Mouse (Mus musculus): Measurements from ENCODE around the gene Mfsd12.

DNA sequence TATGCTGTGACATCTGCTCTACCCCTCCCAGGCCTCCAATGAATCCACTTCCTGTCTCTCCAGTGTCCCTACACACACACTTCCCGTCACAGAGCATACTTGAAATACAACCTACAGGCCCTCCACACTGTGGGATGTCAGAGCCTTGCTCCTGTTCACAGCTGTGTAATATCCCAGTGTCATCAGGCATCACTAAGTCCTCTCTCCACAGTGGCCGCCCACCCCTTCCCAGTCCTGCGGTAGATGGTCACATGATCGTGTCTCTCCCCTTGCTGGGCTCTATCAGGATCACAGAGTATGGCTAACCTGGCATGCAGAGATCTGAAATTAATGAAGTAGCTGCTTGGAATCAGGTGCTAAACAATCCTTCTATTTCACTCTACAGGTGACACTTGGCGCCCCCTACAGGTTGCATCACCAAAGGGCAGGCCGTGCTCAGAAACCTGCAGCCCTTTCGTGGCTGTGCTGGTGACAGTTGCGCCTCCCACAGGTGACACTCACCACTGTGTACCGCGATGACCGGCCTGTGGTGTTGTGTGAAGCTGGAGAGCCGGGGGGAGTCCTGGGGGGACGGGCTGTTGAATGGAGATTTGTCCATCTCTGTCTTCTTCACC lies 48.4 kb downstream of the Mfsd12 start:
- TF ChIP-seq POLR2A (IDR thresholded peaks at IDR 0.05; ENCODE audit: insufficient read length, low read depth): no peak
- TF ChIP-seq MAX (IDR thresholded peaks at IDR 0.05; ENCODE audit: low read depth): no peak
- no peak for TF ChIP-seq MYOG (IDR thresholded peaks at IDR 0.05; ENCODE audit: control insufficient read depth in 1 of 3, insufficient read depth in 1 of 3, insufficient read length in 2 of 3, low read depth in 2 of 3)
